8 mouse cellular contexts compared by ENCODE assay signal in genomic region chr3:152668239-152668638, GRCm38 (mm10). TPM values are rescaled to one million over a fixed set of nuclear protein-coding genes. Genes with fewer than 3 reads are reported as not detected.
DNase-seq lines count a peak whose midpoint lies in the region; ATAC-seq and TF ChIP-seq lines count a peak whose summit lies in the region.

Ak5 (minus strand) TSS chr3:152668360.

- H3K4me3 ChIP-seq in heart, embryonic 11.5 days (ENCODE audit: low read depth, low read length), result peak within 1 kb of the TSS; percentile 55
- H3K4me3 ChIP-seq in ES-Bruce4 (ENCODE audit: low read depth, low read length), result peak within 1 kb of the TSS; percentile 53
- peak within 1 kb of the TSS; percentile 73 for H3K4me3 ChIP-seq in hindbrain, embryonic 10.5 days
- H3K4me3 ChIP-seq in liver, embryonic 12.5 days, result peak within 1 kb of the TSS; percentile 45

- TF ChIP-seq CTCF in ES-Bruce4 (IDR thresholded peaks at IDR 0.05; ENCODE audit: low read depth, low read length), result no peak

- no peak for TF ChIP-seq EP300 in ES-Bruce4 (IDR thresholded peaks at IDR 0.05; ENCODE audit: insufficient read depth, low read depth, low read length)

- H3K9me3 ChIP-seq in heart, embryonic 11.5 days (replicated peaks; ENCODE audit: control insufficient read depth, low read length), result no peaks in the 10 kb centered on the region
- no peaks in the 10 kb centered on the region for H3K9me3 ChIP-seq in ES-Bruce4 (replicated peaks; ENCODE audit: control insufficient read depth, insufficient read depth, low read length, poor library complexity, severe bottlenecking)
- H3K9me3 ChIP-seq in hindbrain, embryonic 10.5 days, result no peaks in the 10 kb centered on the region
- H3K9me3 ChIP-seq in liver, embryonic 12.5 days (replicated peaks), result no peaks in the 10 kb centered on the region

- 1% methylated on average over 5 of the region's 5 CpGs for WGBS in heart, embryonic 11.5 days (ENCODE audit: insufficient replicate concordance)
- 5% methylated on average over 5 of the region's 5 CpGs for WGBS in hindbrain, embryonic 10.5 days
- 1% methylated on average over 3 of the region's 5 CpGs for WGBS in liver, embryonic 12.5 days (ENCODE audit: insufficient replicate concordance)

- no peak; the same call in 1 of the 2 replicates for ATAC-seq in heart, embryonic 11.5 days (replicated peaks; ENCODE audit: insufficient number of reproducible peaks, low FRiP score, low TSS enrichment)
- no peak for ATAC-seq in liver, embryonic 12.5 days
- no peak for ATAC-seq in cerebellum, adult (ENCODE audit: insufficient number of reproducible peaks, low FRiP score, low TSS enrichment)

- TF ChIP-seq POLR2A in ES-Bruce4 (IDR thresholded peaks at IDR 0.05; ENCODE audit: insufficient read depth, low read length), result no peak

- no peaks in the 10 kb centered on the region for H3K36me3 ChIP-seq in heart, embryonic 11.5 days (ENCODE audit: control insufficient read depth, insufficient read depth, low read length)
- no peaks in the 10 kb centered on the region for H3K36me3 ChIP-seq in ES-Bruce4 (ENCODE audit: control insufficient read depth, insufficient read depth, low read length, poor library complexity, severe bottlenecking)
- no peaks in the 10 kb centered on the region for H3K36me3 ChIP-seq in hindbrain, embryonic 10.5 days
- H3K36me3 ChIP-seq in liver, embryonic 12.5 days, result no peaks in the 10 kb centered on the region

- H3K4me2 ChIP-seq in heart, embryonic 11.5 days, result peak within 1 kb of the TSS; percentile 97
- peak within 1 kb of the TSS; percentile 68 for H3K4me2 ChIP-seq in liver, embryonic 12.5 days

- DNase-seq in heart, adult 8-10 months (ENCODE audit: low spot score), result no peak
- no peak for DNase-seq in hindbrain, embryonic 10.5 days (ENCODE audit: low spot score)
- DNase-seq in embryo, embryonic 10.5 days (ENCODE audit: low spot score), result no peak
- no peak for DNase-seq in urinary bladder, postnatal 14 days (ENCODE audit: low spot score)

- H3K9ac ChIP-seq in heart, embryonic 11.5 days (ENCODE audit: low read depth, low read length), result peak within 1 kb of the TSS; percentile 46; the same call in 1 of the 2 replicates
- H3K9ac ChIP-seq in ES-Bruce4 (ENCODE audit: low read depth, poor library complexity, severe bottlenecking), result peak within 1 kb of the TSS; percentile 57
- peak within 1 kb of the TSS; percentile 27; the same call in 1 of the 2 replicates for H3K9ac ChIP-seq in liver, embryonic 12.5 days

- no peak within 1 kb of the TSS for H3K27ac ChIP-seq in heart, embryonic 11.5 days (ENCODE audit: low read depth, low read length)
- no peak within 1 kb of the TSS for H3K27ac ChIP-seq in ES-Bruce4 (ENCODE audit: insufficient read depth, low read length)
- peak within 1 kb of the TSS; percentile 81 for H3K27ac ChIP-seq in hindbrain, embryonic 10.5 days
- no peak within 1 kb of the TSS for H3K27ac ChIP-seq in liver, embryonic 12.5 days

- H3K4me1 ChIP-seq in heart, embryonic 11.5 days (ENCODE audit: control insufficient read depth, insufficient read depth, low read length), result peaks cover 8% of the 10 kb centered on the region
- H3K4me1 ChIP-seq in ES-Bruce4 (ENCODE audit: control insufficient read depth, insufficient read depth, low read length), result no peaks in the 10 kb centered on the region
- H3K4me1 ChIP-seq in hindbrain, embryonic 10.5 days (replicated peaks), result peaks cover 16% of the 10 kb centered on the region
- H3K4me1 ChIP-seq in liver, embryonic 12.5 days, result no peaks in the 10 kb centered on the region

- H3K27me3 ChIP-seq in heart, embryonic 11.5 days (ENCODE audit: control insufficient read depth, insufficient read depth, low read length), result peaks cover 27% of the 10 kb centered on the region
- peaks cover 12% of the 10 kb centered on the region for H3K27me3 ChIP-seq in ES-Bruce4 (ENCODE audit: control insufficient read depth, insufficient read depth, low read length, poor library complexity, severe bottlenecking)
- H3K27me3 ChIP-seq in hindbrain, embryonic 10.5 days (ENCODE audit: insufficient read depth, poor library complexity, severe bottlenecking), result peaks cover 60% of the 10 kb centered on the region
- peaks cover 70% of the 10 kb centered on the region for H3K27me3 ChIP-seq in liver, embryonic 12.5 days (replicated peaks)

RNA-seq across cellular contexts. Expression of gene Ak5, which starts in this region (rescaled TPM):
- polyA plus RNA-seq in heart, embryonic 11.5 days (2014; fragmentation: Nextera tagmentation; extraction: Ambion mirVana), result 1.9 and 3.2 TPM in 2 replicates
- under 1 TPM in 2 of 4 experiments, not detected in 2; 0.11 to 0.25 TPM for total RNA-seq in heart, adult 8-10 months (2022)
- 0.67 and 0.97 TPM in 2 replicates for polyA plus RNA-seq in ES-Bruce4 (2011; ENCODE audit: insufficient read depth, insufficient read length, low read depth, missing spikeins)
- 0.62 and 1.1 TPM in 2 replicates for polyA plus RNA-seq in hindbrain, embryonic 10.5 days (2016; fragmentation: Nextera tagmentation; extraction: Ambion mirVana)
- 1.1 TPM in 2 replicates for polyA plus RNA-seq in liver, embryonic 12.5 days (2016; fragmentation: Nextera tagmentation; extraction: Ambion mirVana)
